Mouse (Mus musculus) kidney, adult 9 months (tissue): Measurements from ENCODE around the gene Atp7b.

Experiments used
- DNase-seq: peaks from one replicate; pipeline ENCODE4 v3.0.0; 2022

The Atp7b gene

DNA sequence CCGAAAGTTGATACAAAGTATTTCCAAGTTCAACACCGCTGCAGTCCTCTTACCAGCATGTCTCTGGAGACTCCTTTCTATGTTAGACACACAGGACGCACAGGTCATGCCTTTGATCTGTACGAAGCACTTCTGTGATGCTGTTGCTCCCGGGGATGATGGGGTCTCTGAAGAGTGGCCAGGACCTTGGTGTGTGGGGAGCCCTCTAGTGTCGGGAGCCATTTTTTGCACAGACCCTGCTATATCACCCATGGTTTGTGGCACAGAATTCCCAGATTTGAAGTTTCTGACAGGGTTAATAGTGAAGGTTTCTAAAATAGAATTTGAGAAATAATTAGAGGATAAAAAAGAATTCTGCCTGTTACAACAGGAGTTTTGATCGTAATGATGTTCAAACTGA is 37.9 kb downstream of the Atp7b start:
- DNase-seq = no peak

DNA sequence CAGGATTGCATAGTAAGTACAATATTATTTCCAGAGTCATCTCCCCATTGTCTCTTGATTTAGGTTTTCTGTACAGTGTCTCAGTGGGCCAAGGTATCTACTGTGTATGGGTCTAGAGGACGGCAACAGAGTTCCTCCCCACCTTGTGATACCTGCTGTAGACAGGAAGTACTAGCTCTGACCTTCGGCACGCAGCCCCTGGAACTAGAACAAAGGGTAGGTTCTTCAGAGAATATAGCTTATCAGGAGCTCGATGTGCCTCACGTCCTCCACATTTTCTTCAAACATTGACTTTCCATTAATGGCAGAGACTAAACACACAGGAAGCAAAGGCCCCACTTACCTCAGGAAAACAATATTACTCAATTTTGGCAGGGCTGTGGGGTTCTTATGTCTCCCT is 40.6 kb downstream of the Atp7b start:
- DNase-seq = no peak

GRCm38 (mm10) chr8:22017731-22018130 is 42.4 kb downstream of the Atp7b start:
- DNase-seq = peak; percentile 75

DNA sequence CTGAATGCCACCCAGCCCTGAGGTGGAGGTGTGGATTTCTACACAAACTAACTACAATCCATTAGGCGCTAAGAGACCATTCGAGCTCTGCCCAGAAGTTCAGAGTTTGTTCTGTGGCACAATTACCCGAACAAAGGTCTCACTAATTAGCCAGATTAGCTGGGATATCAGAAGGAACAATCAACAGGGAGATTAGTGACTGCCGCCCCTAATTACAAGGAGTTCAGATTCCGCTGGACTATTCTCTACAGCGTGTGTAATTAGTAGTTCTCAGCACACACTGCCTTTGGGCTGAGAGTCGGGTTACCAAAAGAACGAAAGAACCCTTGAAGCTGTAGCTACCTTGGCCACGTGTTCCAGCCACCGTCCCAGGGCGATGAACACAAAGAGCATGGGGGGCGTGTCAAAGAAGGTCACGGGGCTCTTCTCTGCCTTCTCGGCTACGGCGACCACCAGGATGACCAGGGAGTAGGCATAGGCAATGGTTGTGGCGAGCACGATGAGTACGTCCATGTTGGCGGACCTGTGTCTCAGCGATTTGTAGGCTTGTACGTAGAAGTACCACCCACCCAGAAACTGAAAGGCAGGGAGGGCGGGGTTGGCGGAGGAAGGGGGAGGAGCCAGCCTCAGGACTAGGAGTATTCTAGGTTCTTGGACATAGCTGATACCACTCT is 46.9 kb downstream of the Atp7b start:
- DNase-seq = no peak

GRCm38 (mm10) chr8:22009403-22009802 is 50.7 kb downstream of the Atp7b start:
- no peak for DNase-seq

- no peak for DNase-seq
Observed at GRCm38 (mm10) chr8:22006423-22006822, 53.7 kb downstream of the Atp7b start.

DNA sequence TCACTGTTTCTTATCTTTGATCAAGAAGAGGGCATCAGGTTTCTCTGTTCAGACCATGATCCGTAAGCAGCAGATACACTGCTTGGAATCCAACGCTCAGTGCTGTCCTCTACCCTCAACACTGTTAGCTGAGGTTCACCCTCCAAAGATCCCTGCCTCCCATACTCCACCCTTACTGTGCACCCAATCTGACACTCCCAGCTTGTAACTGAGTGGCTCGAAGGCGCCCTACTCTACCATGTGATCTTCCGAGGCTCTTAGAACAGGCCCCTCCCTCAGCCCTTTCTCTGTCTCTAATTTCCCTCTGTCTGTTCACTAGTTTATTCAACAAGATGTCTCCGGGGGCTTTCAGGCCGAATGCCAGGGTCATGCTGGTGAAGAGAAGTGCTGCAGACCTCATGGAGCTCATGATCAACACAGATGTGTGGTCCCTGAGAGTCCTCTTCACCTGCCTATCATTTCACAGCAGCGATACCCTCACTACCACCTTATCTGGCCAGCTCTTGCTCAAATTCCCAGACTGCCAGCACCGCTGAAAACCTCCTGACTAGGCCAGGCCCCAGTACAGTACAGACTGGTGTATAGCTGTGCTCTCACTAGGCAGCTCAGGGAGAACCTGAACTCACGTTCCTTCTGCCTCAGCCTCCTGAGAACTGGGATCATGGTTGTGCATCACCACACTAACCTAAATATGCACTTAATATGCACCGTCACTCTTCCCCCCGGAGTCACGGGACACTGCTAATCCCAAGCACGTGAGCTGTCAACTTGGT is 55.2 kb downstream of the Atp7b start:
- DNase-seq = no peak

GRCm38 (mm10) chr8:21995181-21995580 is 64.9 kb downstream of the Atp7b start:
- no peak for DNase-seq

DNA sequence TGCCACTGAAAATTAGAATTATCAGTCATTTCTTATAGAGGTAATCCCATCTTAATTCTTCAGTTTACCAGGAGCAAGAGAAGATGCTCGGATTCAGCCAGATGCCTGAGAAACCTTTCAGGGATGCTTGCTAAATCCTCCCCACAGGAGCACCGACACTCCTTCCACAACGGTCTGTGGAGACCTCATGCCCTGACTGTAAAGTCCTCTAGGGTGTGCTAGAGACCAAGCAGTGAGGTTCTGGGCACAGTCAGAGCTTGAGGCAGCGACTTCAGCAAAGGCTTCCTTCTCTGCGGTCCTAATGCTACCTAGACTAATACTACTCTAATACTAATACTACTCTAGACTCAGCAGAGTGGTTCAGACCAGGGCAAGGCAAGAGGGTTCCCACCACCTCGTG is 67.9 kb downstream of the Atp7b start:
- peak; percentile 67 for DNase-seq

DNA sequence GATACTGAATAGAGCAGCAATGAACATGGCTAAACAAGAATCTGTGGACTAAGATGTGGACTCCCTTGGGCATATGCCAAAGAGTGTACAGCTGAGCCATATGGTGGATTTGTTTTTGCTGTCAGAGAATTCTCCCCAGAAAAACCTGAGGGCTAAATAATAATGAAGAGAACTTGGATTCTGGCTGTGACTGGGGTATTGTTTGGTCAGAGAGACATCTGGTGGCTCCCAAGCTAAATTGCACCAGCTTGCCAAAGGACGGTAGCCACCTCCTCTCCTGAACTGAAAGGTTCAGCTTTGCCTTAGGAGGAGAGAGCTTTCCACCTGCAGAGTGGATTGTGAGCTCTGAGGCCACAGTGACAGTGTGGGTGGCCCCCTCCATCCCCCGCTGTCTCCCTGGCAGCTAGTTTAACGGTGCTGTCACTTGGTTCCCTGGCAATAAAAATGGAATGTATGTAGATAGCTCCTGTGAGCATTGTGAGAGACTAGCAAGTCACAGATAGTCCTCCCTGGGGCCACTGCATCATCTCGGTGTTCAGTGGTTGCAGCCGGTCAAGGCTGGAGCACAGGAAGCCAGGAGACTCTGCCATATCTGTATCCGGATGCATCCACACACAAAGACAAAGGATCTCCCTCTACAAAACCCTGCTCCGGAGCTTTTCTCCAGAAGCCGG is 78.3 kb downstream of the Atp7b start:
- peak; percentile 19 for DNase-seq

- no peak for DNase-seq
Observed at GRCm38 (mm10) chr8:21978193-21978592, 81.9 kb downstream of the Atp7b start.

- no peak for DNase-seq
Observed at GRCm38 (mm10) chr8:21969475-21969874, 90.6 kb downstream of the Atp7b start, which contains the start of gene Ccdc70. Ccdc70 (plus strand) TSS chr8:21969775.

- no peak for DNase-seq
Observed at GRCm38 (mm10) chr8:21966646-21967045, 93.5 kb downstream of the Atp7b start.

DNA sequence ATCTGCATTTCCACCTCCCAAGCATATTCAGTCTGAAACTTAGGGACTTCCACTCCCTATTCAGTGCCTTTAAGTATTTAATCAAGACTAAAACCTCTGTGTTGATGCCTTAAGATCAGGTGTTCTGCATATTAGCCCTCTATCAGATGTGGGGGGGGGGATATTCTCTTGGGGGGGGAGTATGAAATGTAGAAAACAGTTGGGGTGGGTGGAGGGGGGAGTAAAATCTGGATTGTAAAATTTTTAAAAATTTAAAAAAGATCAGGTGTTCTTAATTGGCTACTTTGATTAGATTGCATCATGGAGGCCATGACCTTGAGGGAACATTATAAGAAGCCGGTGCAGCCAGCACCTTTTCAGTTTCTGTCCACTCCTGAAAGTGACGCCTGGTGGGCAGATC is 101.7 kb downstream of the Atp7b start, which contains the start of gene Fam90a1a:
Gene Fam90a1a, plus strand, starts transcription at position 301 of the 400 bp plus-strand sequence.
- no peak for DNase-seq

DNA sequence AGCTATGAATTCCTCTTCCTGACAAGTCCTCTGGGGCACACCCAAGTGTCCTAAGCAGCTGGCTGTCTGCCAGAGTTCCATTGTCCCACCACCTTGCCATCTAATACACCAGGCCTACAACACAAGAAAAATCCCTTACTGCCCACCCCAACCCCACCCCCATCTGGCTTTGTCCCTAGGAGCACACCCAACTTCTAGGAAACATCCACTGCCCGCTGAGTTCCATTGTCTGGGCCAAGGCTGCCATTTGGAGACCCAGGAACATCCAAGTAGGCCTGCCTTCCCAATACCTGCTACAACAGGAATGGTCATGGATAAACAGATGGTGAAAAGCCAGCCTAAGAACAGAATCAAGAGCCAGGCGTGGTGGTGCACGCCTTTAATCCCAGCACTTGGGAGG is 103.8 kb downstream of the Atp7b start:
- no peak for DNase-seq

DNA sequence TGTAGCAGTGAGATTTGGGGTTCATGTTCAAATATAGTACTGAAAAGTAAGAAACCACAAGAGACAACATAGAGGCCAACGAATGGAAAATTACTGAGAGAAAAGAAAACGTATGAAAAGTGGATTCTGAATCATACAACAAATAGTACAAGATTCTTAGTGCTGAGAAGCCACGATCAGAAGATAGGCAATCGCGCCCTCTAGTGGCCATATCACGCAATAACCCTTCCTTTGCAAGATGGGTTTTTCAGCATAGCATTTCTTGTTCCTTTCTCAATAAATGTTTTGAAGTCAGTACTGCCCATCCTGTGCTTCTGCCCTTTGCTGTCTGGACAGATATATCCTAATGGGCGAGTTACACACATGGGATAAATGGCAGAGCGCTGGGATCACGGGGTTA is 104.8 kb downstream of the Atp7b start:
- peak; percentile 64 for DNase-seq

GRCm38 (mm10) chr8:21947311-21948017 is 112.6 kb downstream of the Atp7b start:
- peak; percentile 12 for DNase-seq

GRCm38 (mm10) chr8:21946462-21946861 is 113.6 kb downstream of the Atp7b start, which contains the start of gene Defb13:
Defb13 (plus strand) TSS chr8:21946762.
- DNase-seq = no peak
